Mouse (Mus musculus) stomach, embryonic 14.5 days (tissue): ENCODE measurements at regions not wholly inside any gene's neighbourhood (a gene's known extent, or its start where the extent isn't known, plus 50 kb on each side); places are given as distances from the start of the nearest gene placed in this dataset.

ENCODE experiments used
- ATAC-seq: fragments of 200-750 bp; cut with Nextera tagmentation; 2 replicates; pipeline ENCODE4 v1.8.0; 2017; ENCODE audit warnings: low read depth, moderate TSS enrichment; ENCODE audit not compliant: insufficient number of reproducible peaks, insufficient read depth, low FRiP score
- H3K27ac ChIP-seq: fragments of 300-500 bp; sonication (generic); 2 replicates; pipeline ENCODE4 v1.5.1; 2014; ENCODE audit warnings: mild to moderate bottlenecking, low read length, moderate library complexity, mixed read lengths
- H3K27me3 ChIP-seq: fragments of 300-500 bp; sonication (generic); 2 replicates; pipeline ENCODE4 v1.6.1; 2014; ENCODE audit warnings: low read length, control low read depth, mixed read lengths; ENCODE audit not compliant: control insufficient read depth, insufficient read depth
- H3K36me3 ChIP-seq: fragments of 300-500 bp; sonication (generic); 2 replicates; pipeline ENCODE4 v1.6.1; 2014; ENCODE audit warnings: mild to moderate bottlenecking, control low read depth, low read length, moderate library complexity, mixed read lengths; ENCODE audit not compliant: control insufficient read depth, insufficient read depth
- H3K4me1 ChIP-seq: fragments of 300-500 bp; sonication (generic); 2 replicates; pipeline ENCODE4 v1.6.1; 2014; ENCODE audit warnings: low read length, control low read depth, mixed read lengths; ENCODE audit not compliant: control insufficient read depth, insufficient read depth
- H3K4me2 ChIP-seq: fragments of 300-500 bp; sonication (generic); replicated peaks from 2 replicates; pipeline ENCODE4 v1.6.1; 2014; ENCODE audit warnings: low read depth, low read length, control low read depth
- H3K4me3 ChIP-seq: fragments of 300-500 bp; sonication (generic); 2 replicates; pipeline ENCODE4 v1.5.1; 2014; ENCODE audit warnings: low read depth, low read length, control low read depth
- H3K9ac ChIP-seq: fragments of 300-500 bp; sonication (generic); replicated peaks from 2 replicates; pipeline ENCODE4 v1.6.1; 2014; ENCODE audit warnings: low read depth, mild to moderate bottlenecking, control low read depth, low read length, moderate library complexity, mixed read lengths
- H3K9me3 ChIP-seq: fragments of 300-500 bp; sonication (generic); 2 replicates; pipeline ENCODE4 v1.6.1; 2016; ENCODE audit warnings: low read depth, low read length, control low read depth; ENCODE audit not compliant: control insufficient read depth
- WGBS: fragments of 180-500 bp; shearing (Covaris S2); extraction: QIAGEN DNeasy Blood & Tissue Kit; methylation state at CpG from one replicate; pipeline ENCODE4 v1.1.7; 2014; 5-methylcytosine and 5-hydroxymethylcytosine counted together

- 52% methylated on average over 2 of the region's 2 CpGs for WGBS
- H3K4me3 ChIP-seq: no peak overlapping the region
- H3K9me3 ChIP-seq: no peaks in the 10 kb centered on the region
- no peaks in the 10 kb centered on the region for H3K4me1 ChIP-seq
- no peak overlapping the region for H3K4me2 ChIP-seq
- H3K36me3 ChIP-seq: no peaks in the 10 kb centered on the region
- H3K27ac ChIP-seq: no peak overlapping the region
- no peaks in the 10 kb centered on the region for H3K27me3 ChIP-seq
- H3K9ac ChIP-seq: no peak overlapping the region
- ATAC-seq: no peak
Measured at GRCm38 (mm10) chr15:67405523-67405922, 904.8 kb upstream of the Lrrc6 start.

GRCm38 (mm10) chr15:67405011-67405410, 904.3 kb upstream of the Lrrc6 start:
- no peak overlapping the region for H3K9ac ChIP-seq
- H3K9me3 ChIP-seq: no peaks in the 10 kb centered on the region
- WGBS: 74% methylated on average over 2 of the region's 2 CpGs
- H3K4me3 ChIP-seq: no peak overlapping the region
- H3K4me2 ChIP-seq: no peak overlapping the region
- no peaks in the 10 kb centered on the region for H3K27me3 ChIP-seq
- no peak for ATAC-seq
- H3K27ac ChIP-seq: no peak overlapping the region
- no peaks in the 10 kb centered on the region for H3K36me3 ChIP-seq
- H3K4me1 ChIP-seq: no peaks in the 10 kb centered on the region

- H3K27me3 ChIP-seq: no peaks in the 10 kb centered on the region
- H3K9me3 ChIP-seq: no peaks in the 10 kb centered on the region
- H3K4me3 ChIP-seq: no peak overlapping the region
- ATAC-seq: no peak
- H3K9ac ChIP-seq: no peak overlapping the region
- no peaks in the 10 kb centered on the region for H3K4me1 ChIP-seq
- no peaks in the 10 kb centered on the region for H3K36me3 ChIP-seq
- no peak overlapping the region for H3K4me2 ChIP-seq
- H3K27ac ChIP-seq: no peak overlapping the region
Measured at GRCm38 (mm10) chr15:67402310-67402709, 901.6 kb upstream of the Lrrc6 start.

- Histone ChIP-seq H3K27me3 (no peaks in the 10 kb centered on the region), H3K27ac (no peak overlapping the region), H3K4me2 (no peak overlapping the region), H3K36me3 (no peaks in the 10 kb centered on the region), H3K9me3 (no peaks in the 10 kb centered on the region), H3K4me1 (no peaks in the 10 kb centered on the region), H3K4me3 (no peak overlapping the region), H3K9ac (no peak overlapping the region)
- 81% methylated on average over 5 of the region's 5 CpGs for WGBS
- no peak for ATAC-seq
Measured at GRCm38 (mm10) chr15:67397269-67397668, 896.6 kb upstream of the Lrrc6 start.

- Histone ChIP-seq H3K9me3 (no peaks in the 10 kb centered on the region), H3K4me3 (no peak overlapping the region), H3K27me3 (no peaks in the 10 kb centered on the region), H3K9ac (no peak overlapping the region), H3K4me2 (no peak overlapping the region), H3K27ac (no peak overlapping the region), H3K4me1 (no peaks in the 10 kb centered on the region), H3K36me3 (no peaks in the 10 kb centered on the region)
- ATAC-seq: no peak
- WGBS: 91% methylated on average over 1 of the region's 1 CpGs
Measured at GRCm38 (mm10) chr15:67395114-67395513, 894.4 kb upstream of the Lrrc6 start.

GRCm38 (mm10) chr15:67391918-67392317, 891.2 kb upstream of the Lrrc6 start:
- H3K27ac ChIP-seq: no peak overlapping the region
- 81% methylated on average over 5 of the region's 5 CpGs for WGBS
- H3K4me2 ChIP-seq: no peak overlapping the region
- H3K4me1 ChIP-seq: no peaks in the 10 kb centered on the region
- H3K27me3 ChIP-seq: no peaks in the 10 kb centered on the region
- H3K9me3 ChIP-seq: no peaks in the 10 kb centered on the region
- no peaks in the 10 kb centered on the region for H3K36me3 ChIP-seq
- H3K9ac ChIP-seq: no peak overlapping the region
- no peak for ATAC-seq
- no peak overlapping the region for H3K4me3 ChIP-seq

GRCm38 (mm10) chr15:67388514-67388913, 887.8 kb upstream of the Lrrc6 start:
- H3K9ac ChIP-seq: no peak overlapping the region
- no peaks in the 10 kb centered on the region for H3K27me3 ChIP-seq
- H3K4me3 ChIP-seq: no peak overlapping the region
- no peaks in the 10 kb centered on the region for H3K36me3 ChIP-seq
- no peak overlapping the region for H3K4me2 ChIP-seq
- H3K27ac ChIP-seq: no peak overlapping the region
- WGBS: 52% methylated on average over 8 of the region's 8 CpGs
- ATAC-seq: peak; percentile 53; the same call in 1 of the 2 replicates
- no peaks in the 10 kb centered on the region for H3K9me3 ChIP-seq
- H3K4me1 ChIP-seq: no peaks in the 10 kb centered on the region

GRCm38 (mm10) chr15:67386896-67387295, 886.2 kb upstream of the Lrrc6 start:
- H3K4me1 ChIP-seq: no peaks in the 10 kb centered on the region
- H3K9ac ChIP-seq: no peak overlapping the region
- no peak for ATAC-seq
- H3K9me3 ChIP-seq: no peaks in the 10 kb centered on the region
- H3K27ac ChIP-seq: no peak overlapping the region
- no peaks in the 10 kb centered on the region for H3K27me3 ChIP-seq
- H3K36me3 ChIP-seq: no peaks in the 10 kb centered on the region
- no peak overlapping the region for H3K4me3 ChIP-seq
- H3K4me2 ChIP-seq: no peak overlapping the region

- Histone ChIP-seq H3K9me3 (no peaks in the 10 kb centered on the region), H3K27me3 (no peaks in the 10 kb centered on the region), H3K4me2 (no peak overlapping the region), H3K9ac (no peak overlapping the region), H3K36me3 (no peaks in the 10 kb centered on the region), H3K27ac (no peak overlapping the region), H3K4me3 (no peak overlapping the region), H3K4me1 (no peaks in the 10 kb centered on the region)
- ATAC-seq: no peak
- 87% methylated on average over 4 of the region's 4 CpGs for WGBS
Measured at GRCm38 (mm10) chr15:67373599-67373998, 872.9 kb upstream of the Lrrc6 start.
